Mouse (Mus musculus): ENCODE measurements at regions not wholly inside any gene's neighbourhood (a gene's known extent, or its start where the extent isn't known, plus 50 kb on each side); places are given as distances from the start of the nearest gene placed in this dataset.

- H3K36me3 ChIP-seq (ENCODE audit: control insufficient read depth, insufficient read depth, low read length): no peaks in the 10 kb centered on the region
- no peak overlapping the region for H3K9ac ChIP-seq (ENCODE audit: low read depth, low read length)
- no peak overlapping the region for H3K4me2 ChIP-seq
- H3K27ac ChIP-seq (ENCODE audit: low read depth, low read length): no peak overlapping the region
- no peak for ATAC-seq (replicated peaks; ENCODE audit: insufficient number of reproducible peaks, low FRiP score, low TSS enrichment)
- no peaks in the 10 kb centered on the region for H3K27me3 ChIP-seq (ENCODE audit: control insufficient read depth, insufficient read depth, low read length)
- no peaks in the 10 kb centered on the region for H3K9me3 ChIP-seq (replicated peaks; ENCODE audit: control insufficient read depth, low read length)
- no peaks in the 10 kb centered on the region for H3K4me1 ChIP-seq (ENCODE audit: control insufficient read depth, insufficient read depth, low read length)
- no peak overlapping the region for H3K4me3 ChIP-seq (ENCODE audit: low read depth, low read length)
- 74% methylated on average over 6 of the region's 6 CpGs for WGBS (ENCODE audit: insufficient replicate concordance)
Measured at GRCm38 (mm10) chr3:101690222-101690621, 85.7 kb upstream of the Atp1a1 start.

DNA sequence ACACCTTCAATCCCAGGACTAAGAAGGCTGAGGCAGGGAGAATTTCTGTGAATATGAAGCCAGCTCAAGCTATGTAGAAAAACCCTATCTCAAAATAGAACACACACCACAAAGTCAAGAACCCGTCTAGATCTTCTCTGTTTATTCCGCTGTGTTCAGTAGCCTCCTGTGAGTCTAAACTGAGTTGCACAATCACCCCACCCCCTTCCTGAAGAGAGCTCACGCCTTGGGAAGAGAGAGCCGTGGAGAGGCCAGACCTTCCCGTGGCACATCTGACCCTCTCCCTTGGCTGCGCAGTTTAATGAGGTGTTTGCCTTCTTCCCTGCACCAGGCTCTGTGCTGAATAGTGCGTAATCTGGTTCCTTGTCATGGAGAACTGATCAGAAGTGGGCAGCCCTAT lies 80.7 kb upstream of the Atp1a1 start:
- Histone ChIP-seq H3K27me3 (ENCODE audit: control insufficient read depth, insufficient read depth, low read length) (no peaks in the 10 kb centered on the region), H3K4me1 (ENCODE audit: control insufficient read depth, insufficient read depth, low read length) (no peaks in the 10 kb centered on the region), H3K27ac (ENCODE audit: low read depth, low read length) (no peak overlapping the region), H3K4me3 (ENCODE audit: low read depth, low read length) (no peak overlapping the region), H3K9ac (ENCODE audit: low read depth, low read length) (no peak overlapping the region), H3K36me3 (ENCODE audit: control insufficient read depth, insufficient read depth, low read length) (no peaks in the 10 kb centered on the region), H3K9me3 (replicated peaks; ENCODE audit: control insufficient read depth, low read length) (peaks cover 3% of the 10 kb centered on the region; the same call in 1 of the 2 replicates), H3K4me2 (no peak overlapping the region)
- no peak for ATAC-seq (replicated peaks; ENCODE audit: insufficient number of reproducible peaks, low FRiP score, low TSS enrichment)
- 57% methylated on average over 7 of the region's 7 CpGs for WGBS (ENCODE audit: insufficient replicate concordance)

GRCm38 (mm10) chr3:101672943-101673342 lies 68.5 kb upstream of the Atp1a1 start:
- no peak overlapping the region for H3K9ac ChIP-seq (ENCODE audit: low read depth, low read length)
- WGBS (ENCODE audit: insufficient replicate concordance): 61% methylated on average over 4 of the region's 4 CpGs
- H3K9me3 ChIP-seq (replicated peaks; ENCODE audit: control insufficient read depth, low read length): no peaks in the 10 kb centered on the region
- no peak overlapping the region for H3K4me2 ChIP-seq
- no peaks in the 10 kb centered on the region for H3K27me3 ChIP-seq (ENCODE audit: control insufficient read depth, insufficient read depth, low read length)
- no peaks in the 10 kb centered on the region for H3K36me3 ChIP-seq (ENCODE audit: control insufficient read depth, insufficient read depth, low read length)
- no peak for ATAC-seq (replicated peaks; ENCODE audit: insufficient number of reproducible peaks, low FRiP score, low TSS enrichment)
- H3K4me3 ChIP-seq (ENCODE audit: low read depth, low read length): no peak overlapping the region
- no peak overlapping the region for H3K27ac ChIP-seq (ENCODE audit: low read depth, low read length)
- H3K4me1 ChIP-seq (ENCODE audit: control insufficient read depth, insufficient read depth, low read length): peaks cover 3% of the 10 kb centered on the region; the same call in 1 of the 2 replicates

GRCm38 (mm10) chr3:101670561-101671001 lies 66.1 kb upstream of the Atp1a1 start:
- no peaks in the 10 kb centered on the region for H3K9me3 ChIP-seq (replicated peaks; ENCODE audit: control insufficient read depth, low read length)
- H3K4me1 ChIP-seq (ENCODE audit: control insufficient read depth, insufficient read depth, low read length): peaks cover 3% of the 10 kb centered on the region; the same call in 1 of the 2 replicates
- no peak overlapping the region for H3K4me2 ChIP-seq
- no peaks in the 10 kb centered on the region for H3K27me3 ChIP-seq (ENCODE audit: control insufficient read depth, insufficient read depth, low read length)
- no peak overlapping the region for H3K4me3 ChIP-seq (ENCODE audit: low read depth, low read length)
- H3K9ac ChIP-seq (ENCODE audit: low read depth, low read length): no peak overlapping the region
- H3K36me3 ChIP-seq (ENCODE audit: control insufficient read depth, insufficient read depth, low read length): no peaks in the 10 kb centered on the region
- no peak for ATAC-seq (replicated peaks; ENCODE audit: insufficient number of reproducible peaks, low FRiP score, low TSS enrichment)
- no peak overlapping the region for H3K27ac ChIP-seq (ENCODE audit: low read depth, low read length)
- WGBS (ENCODE audit: insufficient replicate concordance): 51% methylated on average over 8 of the region's 8 CpGs

DNA sequence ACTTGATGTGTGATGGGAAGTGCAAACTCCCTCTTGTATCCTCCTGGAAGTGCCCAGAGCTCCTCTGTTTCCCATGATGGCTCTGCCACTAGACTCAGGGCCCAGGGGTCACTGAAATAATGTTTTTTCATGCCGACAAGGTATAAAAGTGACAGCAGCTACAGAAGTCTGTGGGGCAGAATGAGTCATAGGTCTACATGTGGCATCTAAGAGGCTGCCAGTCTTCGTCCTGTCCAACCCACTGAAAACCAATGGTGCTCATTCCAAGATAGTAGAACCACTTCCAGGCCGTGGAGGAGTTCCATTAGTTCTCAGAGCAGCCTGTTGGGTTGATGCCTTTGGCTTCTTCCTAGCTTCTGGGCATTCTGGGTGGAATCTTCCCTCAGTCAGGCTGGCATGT lies 65.3 kb upstream of the Atp1a1 start:
- H3K9ac ChIP-seq (ENCODE audit: low read depth, low read length): no peak overlapping the region
- no peaks in the 10 kb centered on the region for H3K27me3 ChIP-seq (ENCODE audit: control insufficient read depth, insufficient read depth, low read length)
- 82% methylated on average over 3 of the region's 3 CpGs for WGBS (ENCODE audit: insufficient replicate concordance)
- H3K36me3 ChIP-seq (ENCODE audit: control insufficient read depth, insufficient read depth, low read length): no peaks in the 10 kb centered on the region
- no peaks in the 10 kb centered on the region for H3K9me3 ChIP-seq (replicated peaks; ENCODE audit: control insufficient read depth, low read length)
- H3K4me3 ChIP-seq (ENCODE audit: low read depth, low read length): no peak overlapping the region
- no peak overlapping the region for H3K27ac ChIP-seq (ENCODE audit: low read depth, low read length)
- ATAC-seq (replicated peaks; ENCODE audit: insufficient number of reproducible peaks, low FRiP score, low TSS enrichment): no peak
- H3K4me1 ChIP-seq (ENCODE audit: control insufficient read depth, insufficient read depth, low read length): peaks cover 2% of the 10 kb centered on the region; the same call in 1 of the 2 replicates
- H3K4me2 ChIP-seq: no peak overlapping the region

DNA sequence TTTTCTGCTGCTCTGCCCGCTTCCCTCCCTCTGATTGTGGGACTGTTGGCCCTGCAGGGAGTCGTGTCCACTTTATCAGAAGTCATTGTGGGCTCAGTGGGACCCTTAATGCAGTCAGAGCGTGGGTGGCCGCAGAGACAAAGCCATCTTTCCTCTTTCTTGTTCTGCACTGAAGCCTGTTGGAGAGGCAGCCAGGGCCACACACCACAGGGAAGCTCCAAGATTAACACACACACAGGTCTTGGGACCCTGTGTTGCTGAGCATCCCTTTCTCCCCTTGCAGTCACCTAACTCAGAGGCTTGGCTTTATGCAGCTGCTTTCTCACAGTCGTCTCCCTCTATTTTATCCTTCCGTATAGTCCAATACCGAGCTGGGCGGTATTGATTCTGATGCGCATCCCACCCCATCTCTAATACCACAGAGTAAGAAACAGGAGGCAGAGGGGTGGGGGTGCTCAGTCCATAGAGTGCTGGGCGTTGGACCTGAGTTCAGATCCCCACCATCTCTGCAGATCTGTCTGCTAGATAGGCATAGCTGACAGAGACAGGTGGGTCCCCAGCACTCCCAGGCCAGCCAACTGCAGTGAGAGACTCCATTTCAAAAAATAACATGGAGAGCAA lies 63.4 kb upstream of the Atp1a1 start:
- no peak overlapping the region for H3K9ac ChIP-seq (ENCODE audit: low read depth, low read length)
- no peak overlapping the region for H3K4me2 ChIP-seq
- no peaks in the 10 kb centered on the region for H3K4me1 ChIP-seq (ENCODE audit: control insufficient read depth, insufficient read depth, low read length)
- no peaks in the 10 kb centered on the region for H3K9me3 ChIP-seq (replicated peaks; ENCODE audit: control insufficient read depth, low read length)
- WGBS (ENCODE audit: insufficient replicate concordance): 68% methylated on average over 10 of the region's 10 CpGs
- H3K27ac ChIP-seq (ENCODE audit: low read depth, low read length): no peak overlapping the region
- no peak overlapping the region for H3K4me3 ChIP-seq (ENCODE audit: low read depth, low read length)
- H3K36me3 ChIP-seq (ENCODE audit: control insufficient read depth, insufficient read depth, low read length): no peaks in the 10 kb centered on the region
- H3K27me3 ChIP-seq (ENCODE audit: control insufficient read depth, insufficient read depth, low read length): no peaks in the 10 kb centered on the region
- no peak for ATAC-seq (replicated peaks; ENCODE audit: insufficient number of reproducible peaks, low FRiP score, low TSS enrichment)

DNA sequence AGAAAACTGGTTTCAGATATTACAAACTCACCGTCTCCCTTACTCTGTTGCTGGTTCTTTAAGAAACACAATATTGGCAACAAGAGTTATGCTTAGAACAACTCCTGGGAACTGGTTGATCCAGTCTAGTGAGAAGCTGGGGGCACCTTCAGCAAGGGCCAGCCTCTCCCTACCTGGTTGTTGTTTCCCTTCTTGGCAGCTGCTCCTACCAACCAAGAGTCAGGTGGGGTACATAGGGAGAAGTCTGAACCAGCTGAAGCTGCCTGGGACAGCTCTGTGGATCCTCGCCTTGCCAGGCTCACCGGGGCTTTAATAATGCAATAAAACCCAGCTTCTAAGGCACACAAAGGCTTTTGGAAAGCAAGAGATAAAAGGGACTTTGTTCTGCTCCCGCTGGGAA lies 62.7 kb upstream of the Atp1a1 start:
- Histone ChIP-seq H3K4me2 (no peak overlapping the region), H3K36me3 (ENCODE audit: control insufficient read depth, insufficient read depth, low read length) (no peaks in the 10 kb centered on the region), H3K4me3 (ENCODE audit: low read depth, low read length) (no peak overlapping the region), H3K4me1 (ENCODE audit: control insufficient read depth, insufficient read depth, low read length) (no peaks in the 10 kb centered on the region), H3K27ac (ENCODE audit: low read depth, low read length) (no peak overlapping the region), H3K9me3 (replicated peaks; ENCODE audit: control insufficient read depth, low read length) (no peaks in the 10 kb centered on the region), H3K27me3 (ENCODE audit: control insufficient read depth, insufficient read depth, low read length) (no peaks in the 10 kb centered on the region), H3K9ac (ENCODE audit: low read depth, low read length) (no peak overlapping the region)
- 74% methylated on average over 4 of the region's 4 CpGs for WGBS (ENCODE audit: insufficient replicate concordance)
- ATAC-seq (replicated peaks; ENCODE audit: insufficient number of reproducible peaks, low FRiP score, low TSS enrichment): no peak

DNA sequence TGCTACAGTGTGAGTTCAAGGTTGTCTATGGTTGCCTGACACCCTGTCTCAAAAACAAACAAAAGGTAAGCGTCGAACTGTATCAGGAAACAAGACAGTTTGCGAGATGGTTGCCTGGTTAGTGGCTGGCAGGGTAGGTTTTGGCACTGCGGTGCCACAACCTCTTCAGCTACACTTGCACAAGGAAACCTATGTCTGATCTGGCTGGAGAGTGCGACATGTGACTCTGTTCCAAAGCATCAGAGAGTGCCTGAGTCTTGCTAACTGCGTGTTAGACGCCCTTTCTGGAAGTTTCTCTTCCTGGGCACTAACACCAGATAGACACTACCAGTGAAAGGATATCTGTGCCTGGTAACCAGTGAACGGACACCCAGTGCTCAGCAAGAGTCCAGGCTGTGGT lies 62.1 kb upstream of the Atp1a1 start:
- Histone ChIP-seq H3K4me2 (no peak overlapping the region), H3K36me3 (ENCODE audit: control insufficient read depth, insufficient read depth, low read length) (no peaks in the 10 kb centered on the region), H3K9ac (ENCODE audit: low read depth, low read length) (no peak overlapping the region), H3K4me3 (ENCODE audit: low read depth, low read length) (no peak overlapping the region), H3K9me3 (replicated peaks; ENCODE audit: control insufficient read depth, low read length) (no peaks in the 10 kb centered on the region), H3K27ac (ENCODE audit: low read depth, low read length) (no peak overlapping the region), H3K4me1 (ENCODE audit: control insufficient read depth, insufficient read depth, low read length) (no peaks in the 10 kb centered on the region; the same call in 1 of the 2 replicates), H3K27me3 (ENCODE audit: control insufficient read depth, insufficient read depth, low read length) (no peaks in the 10 kb centered on the region)
- 84% methylated on average over 8 of the region's 8 CpGs for WGBS (ENCODE audit: insufficient replicate concordance)
- ATAC-seq (replicated peaks; ENCODE audit: insufficient number of reproducible peaks, low FRiP score, low TSS enrichment): no peak
